Mouse (Mus musculus) CH12.LX (cell line): ENCODE data around the gene Gm17304.

Experiments used
- CTCF ChIP-seq, 2 experiments: IDR thresholded peaks in 1 of 2; conservative IDR thresholded peaks in 1 of 2; 2 replicates each; pipeline ENCODE4 v1.5.1; 2011 to 2012; ENCODE audit warnings: low read depth in 2 of 2, low read length in 2 of 2, improper control_type of control experiment in 1 of 2, inconsistent platforms in 1 of 2, mild to moderate bottlenecking in 1 of 2, moderate library complexity in 1 of 2
- E2F4 ChIP-seq: IDR thresholded peaks from 2 replicates; pipeline ENCODE4 v1.6.1; 2011; ENCODE audit warnings: low read depth, low read length, improper control_type of control experiment; ENCODE audit not compliant: insufficient replicate concordance
- EP300 ChIP-seq: IDR thresholded peaks from 2 replicates; pipeline ENCODE4 v1.6.1; 2011; ENCODE audit warnings: low read length, improper control_type of control experiment
- NELFE ChIP-seq: IDR thresholded peaks from 2 replicates; pipeline ENCODE4 v1.6.1; 2011; ENCODE audit warnings: low read depth, low read length, improper control_type of control experiment
- NRF1 ChIP-seq: IDR thresholded peaks from 2 replicates; pipeline ENCODE4 v1.6.1; 2014; ENCODE audit warnings: low read depth, mild to moderate bottlenecking, inconsistent platforms, low read length, improper control_type of control experiment, moderate library complexity
- PAX5 ChIP-seq: IDR thresholded peaks from 2 replicates; pipeline ENCODE4 v1.6.1; 2012; ENCODE audit warnings: low read length, inconsistent platforms, mixed read lengths
- POLR2A ChIP-seq: IDR thresholded peaks from 2 replicates; pipeline ENCODE4 v1.6.1; 2011; ENCODE audit warnings: low read depth, mild to moderate bottlenecking, improper control_type of control experiment, low read length
- POLR2AphosphoS2 ChIP-seq: IDR thresholded peaks from 2 replicates; pipeline ENCODE4 v1.6.1; 2011; ENCODE audit warnings: low read depth, low read length, improper control_type of control experiment
- SIN3A ChIP-seq: IDR thresholded peaks from 2 replicates; pipeline ENCODE4 v1.6.1; 2012; ENCODE audit warnings: low read length, improper control_type of control experiment, inconsistent platforms
- TCF12 ChIP-seq: IDR thresholded peaks from 2 replicates; pipeline ENCODE4 v1.6.1; 2014; ENCODE audit warnings: low read depth, mild to moderate bottlenecking, inconsistent platforms, low read length, improper control_type of control experiment
- UBTF ChIP-seq: IDR thresholded peaks from 2 replicates; pipeline ENCODE4 v1.6.1; 2012; ENCODE audit warnings: low read depth, mild to moderate bottlenecking, inconsistent platforms, low read length, improper control_type of control experiment, moderate library complexity
- ZC3H11A ChIP-seq: IDR thresholded peaks from 2 replicates; pipeline ENCODE4 v1.6.1; 2012; ENCODE audit warnings: low read depth, mild to moderate bottlenecking, inconsistent platforms, low read length, improper control_type of control experiment

DNA sequence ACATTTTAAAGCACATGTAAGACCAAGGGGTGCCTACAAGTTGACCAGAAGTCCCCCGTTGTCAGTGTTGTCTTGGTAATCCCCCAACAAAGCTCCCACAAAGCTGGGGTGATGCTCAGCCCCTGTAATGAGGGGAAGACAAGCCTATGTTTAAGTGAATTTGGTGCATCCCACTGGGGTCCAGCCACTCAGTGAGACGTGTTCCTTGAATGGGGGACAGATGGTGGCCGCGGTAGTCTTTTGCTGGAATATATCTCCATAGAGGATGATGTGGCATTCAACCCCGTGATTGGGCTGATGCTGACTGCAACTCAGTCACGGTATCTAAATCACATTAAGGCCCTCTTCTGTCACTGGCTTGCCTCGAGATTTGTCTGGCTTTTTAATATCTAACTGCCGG is 9.4 kb upstream of the Gm17304 start:
- no peak for TF ChIP-seq POLR2AphosphoS2
- no peak for TF ChIP-seq POLR2A
- TF ChIP-seq TCF12 = no peak
- no peak for TF ChIP-seq ZC3H11A
- no peak for TF ChIP-seq CTCF (conservative IDR thresholded peaks at IDR 0.05 in 1 of 2, IDR thresholded peaks at IDR 0.05 in 1 of 2; ENCODE audit: low read depth in 2 of 2, low read length in 2 of 2)
- no peak for TF ChIP-seq NRF1
- TF ChIP-seq PAX5 = no peak
- TF ChIP-seq EP300 = no peak
- no peak for TF ChIP-seq SIN3A
- no peak for TF ChIP-seq NELFE
- TF ChIP-seq UBTF = no peak
- no peak for TF ChIP-seq E2F4
